Mouse (Mus musculus) adrenal gland, postnatal 14 days (tissue): ENCODE results near the gene Crebl2. TPM values are rescaled to one million over a fixed set of nuclear protein-coding genes. Genes with fewer than 3 reads are reported as not detected.

Source experiments
- total RNA-seq: library from RNA; stranded (reverse); gene quantifications from 2 replicates; pipeline ENCODE4 v1.2.3, GENCODE M21; 2021

Crebl2 gene
- total RNA-seq, 1 experiment from 2014 or later: 21.1 TPM

Other genes starting within 250 kb of the Crebl2 start
- 4.7 and 5.7 TPM in 2 replicates for gene Mansc1, start 197.7 kb upstream of the Crebl2 start, total RNA-seq
- 11.9 TPM in 2 replicates for gene Borcs5, start 190.6 kb upstream of the Crebl2 start, total RNA-seq
- gene Dusp16, start 37.5 kb upstream of the Crebl2 start, total RNA-seq: 17.9 and 22.8 TPM in 2 replicates
- gene Gpr19, start 68.4 kb downstream of the Crebl2 start, total RNA-seq: 10.0 and 11.8 TPM in 2 replicates
- 42.8 and 48.0 TPM in 2 replicates for gene Cdkn1b, start 90.2 kb downstream of the Crebl2 start, total RNA-seq
- gene Apold1, start 151.6 kb downstream of the Crebl2 start, total RNA-seq: 12.0 and 18.0 TPM in 2 replicates
- gene Ddx47, start 181.5 kb downstream of the Crebl2 start, total RNA-seq: 56.9 and 61.2 TPM in 2 replicates
- 1.7 and 2.1 TPM in 2 replicates for gene Gprc5a, start 235.5 kb downstream of the Crebl2 start, total RNA-seq